ENCODE assay signal across 13 mouse cellular contexts in genomic region chr3:122322226-122322625, GRCm38 (mm10). TPM values are rescaled to one million over a fixed set of nuclear protein-coding genes. Genes with fewer than 3 reads are reported as not detected.
DNase-seq lines count a peak whose midpoint lies in the region; ATAC-seq lines count a peak whose summit lies in the region.
"Had no signal": no experiment of that assay in that cellular context is flagged by ENCODE, and none has a peak within 500 bp of the region (broad histone marks: within the 10 kb centered on the region; RNA-seq: fewer than 3 reads in every experiment).

No protein-coding gene starts in this region.

- peak; percentile 10 for DNase-seq in kidney, postnatal 14 days
- no peak for DNase-seq in kidney, postnatal 36 days
- peak; percentile 13 to 20 for DNase-seq in B cell, adult 2 months
- peak; percentile 22 for DNase-seq in embryo, embryonic 11 days
- DNase-seq in right cerebral cortex, postnatal 4 days: no peak
- DNase-seq in cerebellum, adult 18-20 months: no peak
- DNase-seq: adrenal gland, adult 2 months; cerebellum, adult 8-10 months; heart, adult 18-20 months; heart, postnatal 10 days; liver, embryonic 13.5 days; right cerebral cortex, postnatal 14 days had no signal

- ATAC-seq in megakaryocyte, adult 5-6 weeks (ENCODE audit: poor library complexity, severe bottlenecking): peak; percentile 45

RNA-seq across cellular contexts. Expression of gene Bcar3, which starts 28.3 kb away (rescaled TPM):
- total RNA-seq in megakaryocyte, adult 5-6 weeks (2015): 0.46 and 1.2 TPM in 2 replicates
- total RNA-seq in megakaryocyte, adult 5-6 weeks (2017): 1.2 and 2.0 TPM in 2 replicates

RNA-seq across cellular contexts. Expression of gene Dnttip2, which starts 48.0 kb away (rescaled TPM):
- total RNA-seq in megakaryocyte, adult 5-6 weeks (2015): 65.3 and 76.9 TPM in 2 replicates
- total RNA-seq in megakaryocyte, adult 5-6 weeks (2017): 81.9 and 94.7 TPM in 2 replicates

Comparison
In these comparisons a context has a peak if more than half of its experiments do, and no peak if none do; other contexts are left out.
1. DNase-seq: peak in kidney, postnatal 14 days (single experiment), B cell, adult 2 months (2 of 2) and embryo, embryonic 11 days (single experiment); none in kidney, postnatal 36 days (0 of 2), right cerebral cortex, postnatal 4 days (single experiment) and cerebellum, adult 18-20 months (0 of 2).